Mouse (Mus musculus): ENCODE results near the gene Gm33543. TPM values are rescaled to one million over a fixed set of nuclear protein-coding genes. Genes with fewer than 3 reads are reported as not detected.
A peak's percentile ranks its signal among the peaks of the same experiment; 100 is the strongest.

The Gm33543 gene
- total RNA-seq, 2 experiments from 2014 or later = not detected

GRCm38 (mm10) chr10:95858164-95858563 lies 15.4 kb upstream of the Gm33543 start:
- peak; percentile 84 for TF ChIP-seq CTCF (conservative IDR thresholded peaks at IDR 0.05)
- DNase-seq (ENCODE audit: low spot score in 2 of 2) = peak; percentile 16 to 18
- no peak overlapping the region for H3K27ac ChIP-seq
- H3K4me3 ChIP-seq = no peak overlapping the region

- Histone ChIP-seq H3K27ac (no peak overlapping the region), H3K4me3 (no peak overlapping the region)
- DNase-seq (ENCODE audit: low spot score in 2 of 2) = no peak
- TF ChIP-seq CTCF (conservative IDR thresholded peaks at IDR 0.05) = no peak
Measured at GRCm38 (mm10) chr10:95855411-95855810, 12.7 kb upstream of the Gm33543 start.

- Histone ChIP-seq H3K27ac (no peak overlapping the region), H3K4me3 (no peak overlapping the region)
- no peak for TF ChIP-seq CTCF (conservative IDR thresholded peaks at IDR 0.05)
- DNase-seq (ENCODE audit: low spot score in 2 of 2) = no peak
Measured at GRCm38 (mm10) chr10:95850504-95850903, 7.8 kb upstream of the Gm33543 start.

GRCm38 (mm10) chr10:95846739-95847138 lies 4.0 kb upstream of the Gm33543 start:
- DNase-seq (ENCODE audit: low spot score in 2 of 2) = no peak
- no peak overlapping the region for H3K4me3 ChIP-seq
- TF ChIP-seq CTCF (conservative IDR thresholded peaks at IDR 0.05) = no peak

GRCm38 (mm10) chr10:95846281-95846680 lies 3.6 kb upstream of the Gm33543 start:
- Histone ChIP-seq H3K4me3 (no peak overlapping the region), H3K27ac (no peak overlapping the region)
- DNase-seq (ENCODE audit: low spot score in 2 of 2) = no peak
- no peak for TF ChIP-seq CTCF (conservative IDR thresholded peaks at IDR 0.05)

More at GRCm38 (mm10) chr10:95846739-95847138, 4.0 kb upstream of the Gm33543 start:
- no peak overlapping the region for H3K27ac ChIP-seq

GRCm38 (mm10) chr10:95843878-95844277 lies 1.1 kb upstream of the Gm33543 start:
- TF ChIP-seq CTCF (conservative IDR thresholded peaks at IDR 0.05) = no peak
- DNase-seq (ENCODE audit: low spot score in 2 of 2) = no peak
- Histone ChIP-seq H3K4me3 (no peak overlapping the region), H3K27ac (no peak overlapping the region)

- H3K27ac ChIP-seq = no peak overlapping the region
- DNase-seq (ENCODE audit: low spot score in 2 of 2) = no peak
- H3K4me3 ChIP-seq = no peak overlapping the region
- no peak for TF ChIP-seq CTCF (conservative IDR thresholded peaks at IDR 0.05)
Measured at GRCm38 (mm10) chr10:95841241-95841640, 1.5 kb downstream of the Gm33543 start.

- TF ChIP-seq CTCF (conservative IDR thresholded peaks at IDR 0.05) = no peak
- Histone ChIP-seq H3K27ac (no peak overlapping the region), H3K4me3 (no peak overlapping the region)
- DNase-seq (ENCODE audit: low spot score in 2 of 2) = no peak
Measured at GRCm38 (mm10) chr10:95839803-95840202, 2.9 kb downstream of the Gm33543 start.

- Histone ChIP-seq H3K27ac (no peak overlapping the region), H3K4me3 (no peak overlapping the region)
- TF ChIP-seq CTCF (conservative IDR thresholded peaks at IDR 0.05) = no peak
- no peak for DNase-seq (ENCODE audit: low spot score in 2 of 2)
Measured at GRCm38 (mm10) chr10:95839036-95839435, 3.7 kb downstream of the Gm33543 start.

GRCm38 (mm10) chr10:95836530-95837264 lies 6.0 kb downstream of the Gm33543 start:
- no peak overlapping the region for H3K4me3 ChIP-seq
- H3K27ac ChIP-seq = no peak overlapping the region
- TF ChIP-seq CTCF (conservative IDR thresholded peaks at IDR 0.05) = no peak
- no peak for DNase-seq (ENCODE audit: low spot score in 2 of 2)

- DNase-seq (ENCODE audit: low spot score in 2 of 2) = no peak
- TF ChIP-seq CTCF (conservative IDR thresholded peaks at IDR 0.05) = no peak
- Histone ChIP-seq H3K4me3 (no peak overlapping the region), H3K27ac (no peak overlapping the region)
Measured at GRCm38 (mm10) chr10:95830891-95831290, 11.8 kb downstream of the Gm33543 start.

GRCm38 (mm10) chr10:95829471-95829870 lies 13.3 kb downstream of the Gm33543 start:
- Histone ChIP-seq H3K27ac (no peak overlapping the region), H3K4me3 (no peak overlapping the region)
- DNase-seq (ENCODE audit: low spot score in 2 of 2) = no peak
- TF ChIP-seq CTCF (conservative IDR thresholded peaks at IDR 0.05) = no peak

- no peak for DNase-seq (ENCODE audit: low spot score in 2 of 2)
- no peak overlapping the region for H3K27ac ChIP-seq
- TF ChIP-seq CTCF (conservative IDR thresholded peaks at IDR 0.05) = no peak
- no peak overlapping the region for H3K4me3 ChIP-seq
Measured at GRCm38 (mm10) chr10:95828374-95828773, 14.4 kb downstream of the Gm33543 start.

GRCm38 (mm10) chr10:95825651-95826050 lies 17.1 kb downstream of the Gm33543 start:
- TF ChIP-seq CTCF (conservative IDR thresholded peaks at IDR 0.05) = no peak
- DNase-seq (ENCODE audit: low spot score in 2 of 2) = no peak
- Histone ChIP-seq H3K27ac (no peak overlapping the region), H3K4me3 (no peak overlapping the region)

All from layer of hippocampus, adult 2 months (tissue).